Mouse (Mus musculus) 416B (cell line): Measurements from ENCODE around the gene Haghl.
"Not testable (repeated sequence)": the region's sequence is repeated elsewhere in the genome, so short reads cannot be mapped to it uniquely, and the experiment has no call there.

ENCODE experiments used
- DNase-seq: peaks from one replicate; pipeline ENCODE4 v3.0.0; 2011; ENCODE audit warnings: low read depth

Gene Haghl

GRCm38 (mm10) chr17:25744311-25744710, 41.2 kb downstream of the Haghl start:
- no peak for DNase-seq

- DNase-seq = peak; percentile 89
These were observed 41.6 kb downstream of the Haghl start for GRCm38 (mm10) chr17:25743831-25744230.

GRCm38 (mm10) chr17:25741471-25741870, 44.0 kb downstream of the Haghl start:
- DNase-seq = not testable (repeated sequence)

- no peak for DNase-seq
These were observed 46.6 kb downstream of the Haghl start for GRCm38 (mm10) chr17:25738861-25739260.

- no peak for DNase-seq
These were observed 49.7 kb downstream of the Haghl start, which contains the start of gene Mslnl for GRCm38 (mm10) chr17:25735745-25736144. TSS of gene Mslnl (plus strand) at chr17:25736042.

- DNase-seq = no peak
These were observed 50.2 kb downstream of the Haghl start for GRCm38 (mm10) chr17:25735246-25735645.

- DNase-seq = peak; percentile 89
These were observed 53.4 kb downstream of the Haghl start for GRCm38 (mm10) chr17:25732082-25732481.
